Mouse (Mus musculus): ENCODE results near the gene Esr1.
"Not testable (repeated sequence)": the region's sequence is repeated elsewhere in the genome, so short reads cannot be mapped to it uniquely, and the experiment has no call there.

Esr1 gene

DNA sequence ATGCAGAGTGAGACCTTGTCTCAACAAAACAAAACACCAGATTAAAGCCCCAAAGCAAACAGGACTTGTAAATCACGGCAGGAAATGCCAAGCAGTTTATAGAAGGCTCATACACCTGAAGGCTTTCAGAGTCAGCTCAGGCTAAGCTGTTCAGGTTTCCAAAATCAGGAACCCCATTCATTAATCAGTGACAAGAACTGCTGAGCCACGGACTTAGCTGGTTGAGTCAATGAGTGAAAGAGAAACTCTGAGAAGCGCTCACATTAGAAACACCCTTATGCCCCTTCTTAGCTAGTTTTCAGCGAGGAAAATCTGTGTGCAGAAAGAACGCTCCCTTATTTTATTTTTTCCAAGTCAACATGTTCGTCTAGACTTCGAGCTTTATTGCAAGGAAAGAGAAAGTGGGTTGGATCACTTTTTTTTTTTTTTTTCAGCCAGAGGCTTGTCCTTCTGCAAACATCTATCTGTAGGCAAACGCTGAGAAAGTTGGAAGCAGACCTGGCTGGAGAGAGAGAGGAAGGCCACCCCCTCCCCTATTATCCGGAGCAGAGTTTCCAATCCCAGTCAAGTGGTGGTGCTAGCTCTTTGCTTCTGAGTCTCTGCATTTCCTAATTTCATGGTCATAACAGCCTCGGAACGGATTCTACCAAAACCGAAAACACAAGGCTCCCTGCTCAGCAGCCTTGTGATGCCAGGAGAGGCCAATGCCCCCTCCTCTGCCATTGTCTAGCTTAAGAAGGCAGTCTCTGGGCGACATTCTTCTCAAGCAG lies at the start of gene Esr1:
Esr1 (plus strand) TSS at position 208 of the 770 bp plus-strand sequence.
- in situ Hi-C loops (cut with MboI; ENCODE audit: low sequenced_read_pairs): no loop called here

DNA sequence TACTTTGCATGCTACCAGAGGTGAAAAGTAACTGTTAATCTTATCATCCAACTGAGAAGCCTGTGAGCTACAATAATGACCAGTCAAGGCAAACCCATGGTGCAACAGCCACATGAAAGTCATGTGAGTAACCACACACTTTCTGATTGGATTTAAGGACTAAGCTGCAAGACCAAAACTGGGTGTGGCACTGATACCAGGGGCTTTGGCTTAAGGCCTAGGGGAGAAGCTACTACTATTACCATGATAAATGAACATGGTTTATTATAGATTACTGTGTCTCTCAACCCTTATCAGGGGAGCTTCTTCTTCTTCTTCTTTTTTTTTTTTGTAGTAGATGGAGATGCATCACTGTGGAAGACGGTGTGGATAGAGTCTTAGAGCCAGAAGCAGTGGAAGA lies 46.2 kb upstream of the Esr1 start:
- in situ Hi-C loops (cut with MboI; ENCODE audit: low sequenced_read_pairs): no loop called here

DNA sequence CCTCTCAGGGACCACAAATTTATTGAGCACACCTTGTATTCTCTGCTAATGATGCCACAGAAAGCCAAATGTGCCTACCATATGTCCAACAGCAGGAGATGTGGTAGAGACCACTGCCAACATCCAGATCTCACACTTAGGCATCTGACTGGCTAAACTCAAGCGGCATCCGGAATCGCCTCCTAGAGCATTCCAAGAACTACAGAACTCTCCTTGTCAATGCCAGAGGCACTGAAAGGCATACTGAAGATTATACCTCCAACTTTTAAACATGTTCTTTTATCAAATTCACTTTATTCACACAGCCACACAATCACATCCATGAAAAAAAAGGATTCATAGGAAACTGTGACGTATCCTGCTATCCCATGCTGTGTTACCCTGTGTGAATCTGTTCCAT lies 40.6 kb upstream of the Esr1 start:
- in situ Hi-C loops (cut with MboI; ENCODE audit: low sequenced_read_pairs): no loop called here

DNA sequence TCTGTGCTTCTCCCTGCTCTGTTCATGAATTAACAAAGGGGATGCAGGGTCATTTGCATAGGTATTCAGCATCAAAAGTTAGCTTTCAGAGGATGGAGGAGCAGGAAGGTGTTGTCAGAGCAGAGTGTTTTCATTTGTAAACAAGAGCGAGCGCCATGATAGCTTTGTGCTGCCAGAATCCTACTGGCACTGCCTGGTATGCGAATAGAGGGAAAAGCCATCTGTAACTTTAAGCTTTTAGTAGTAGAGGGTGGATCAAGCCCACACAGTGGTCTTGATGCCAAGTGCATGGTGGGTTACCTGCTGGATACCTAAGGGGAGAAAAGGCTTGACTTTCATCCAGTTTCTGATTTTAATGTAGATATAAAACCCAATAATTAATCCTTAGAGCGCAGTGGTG lies 40.1 kb upstream of the Esr1 start:
- in situ Hi-C loops (cut with MboI; ENCODE audit: low sequenced_read_pairs): no loop called here

DNA sequence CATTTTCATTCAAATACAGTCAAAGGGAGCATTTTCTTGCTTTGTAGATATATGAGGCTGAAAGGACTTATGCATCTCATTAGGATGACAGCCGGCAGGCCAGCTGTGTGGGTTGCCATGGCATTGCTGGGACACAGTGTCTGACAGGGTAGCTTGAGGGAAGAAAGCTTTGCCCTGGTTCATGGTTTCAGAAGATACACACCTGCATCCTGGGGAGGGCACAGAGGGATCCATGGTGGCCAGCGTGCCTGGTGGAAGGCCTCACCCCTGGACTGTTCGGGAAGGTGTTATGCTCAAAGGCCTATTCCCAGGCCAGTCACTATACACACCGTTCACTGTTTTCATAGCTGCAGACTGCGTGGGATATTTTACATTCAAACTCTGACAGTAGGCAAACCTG lies 29.5 kb upstream of the Esr1 start:
- in situ Hi-C loops (cut with MboI; ENCODE audit: low sequenced_read_pairs): no loop called here

DNA sequence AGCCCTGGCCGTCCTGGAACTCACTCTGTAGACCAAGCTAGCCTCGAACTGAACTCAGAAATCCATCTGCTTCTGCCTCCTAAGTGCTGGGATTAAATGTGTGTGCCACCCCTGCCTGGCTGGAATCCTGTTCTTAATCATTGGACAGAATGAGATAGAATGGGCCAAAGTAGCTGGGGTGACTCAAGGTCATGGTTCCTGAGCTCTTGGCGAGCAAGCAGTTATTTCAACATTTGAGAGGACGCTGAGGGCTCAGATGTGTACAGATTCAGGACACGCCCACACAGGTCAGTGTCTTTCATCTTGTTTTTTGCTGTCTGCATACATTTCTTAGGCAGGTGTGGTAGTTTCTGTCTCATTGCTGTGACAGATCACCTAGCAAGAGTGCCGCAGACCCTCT lies 24.7 kb upstream of the Esr1 start:
- in situ Hi-C loops (cut with MboI; ENCODE audit: low sequenced_read_pairs): no loop called here

DNA sequence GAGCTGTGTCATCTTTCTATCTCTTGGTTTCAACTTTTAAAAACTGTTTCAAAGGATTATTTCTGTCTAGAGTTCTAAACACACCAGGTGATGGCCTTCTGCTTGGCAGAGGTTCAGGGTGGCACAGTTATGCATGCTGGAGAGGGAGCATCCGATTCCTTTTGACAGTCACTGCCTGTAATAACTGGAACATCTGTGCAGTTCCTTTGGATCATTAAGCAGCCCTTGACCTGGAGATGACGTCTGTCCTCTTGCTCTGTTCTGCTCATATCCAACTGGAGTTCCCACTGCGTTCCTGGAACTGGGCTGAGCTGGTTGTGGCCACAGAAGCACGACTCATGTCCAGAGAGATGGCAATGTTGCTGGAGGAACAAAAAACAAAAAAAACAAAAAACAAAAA lies 21.8 kb upstream of the Esr1 start:
- in situ Hi-C loops (cut with MboI; ENCODE audit: low sequenced_read_pairs): no loop called here

DNA sequence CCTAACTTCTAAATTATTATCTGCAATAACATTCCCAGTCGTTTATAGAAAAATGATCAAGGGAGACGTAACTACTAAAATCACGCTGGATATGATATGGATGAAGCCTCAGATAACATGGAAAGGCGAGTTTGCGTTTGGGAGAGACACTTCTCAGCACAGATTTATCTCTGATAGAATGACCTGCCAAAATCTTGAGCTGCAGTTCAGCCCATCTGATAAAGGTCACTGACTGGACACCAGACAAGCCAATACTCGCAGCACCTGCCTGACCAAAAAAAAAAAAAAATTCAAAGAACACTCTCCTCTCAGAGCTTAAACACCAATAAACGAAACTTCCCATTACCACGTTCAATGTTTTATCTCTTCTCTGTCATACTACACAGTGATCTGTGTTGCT lies 20.4 kb upstream of the Esr1 start:
- in situ Hi-C loops (cut with MboI; ENCODE audit: low sequenced_read_pairs): no loop called here

DNA sequence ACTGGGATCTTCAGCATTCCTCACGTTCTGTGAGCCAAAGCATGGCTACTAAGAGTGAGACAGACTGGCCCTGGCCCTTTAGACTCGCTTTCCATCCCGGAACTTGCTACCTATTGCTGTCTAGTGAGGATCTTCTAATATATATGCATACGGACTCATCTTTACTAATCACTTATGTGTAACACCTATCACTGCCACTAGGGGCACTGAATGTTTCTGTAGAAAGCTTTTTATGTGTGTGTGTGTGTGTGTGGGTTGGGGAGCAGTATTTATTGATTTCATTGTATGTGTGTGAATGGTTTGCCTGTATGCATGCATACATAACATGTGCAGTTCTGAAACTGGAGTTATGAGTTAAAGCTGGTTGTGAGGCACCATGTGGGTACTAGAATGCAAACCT lies 17.6 kb upstream of the Esr1 start:
- in situ Hi-C loops (cut with MboI; ENCODE audit: low sequenced_read_pairs): no loop called here

DNA sequence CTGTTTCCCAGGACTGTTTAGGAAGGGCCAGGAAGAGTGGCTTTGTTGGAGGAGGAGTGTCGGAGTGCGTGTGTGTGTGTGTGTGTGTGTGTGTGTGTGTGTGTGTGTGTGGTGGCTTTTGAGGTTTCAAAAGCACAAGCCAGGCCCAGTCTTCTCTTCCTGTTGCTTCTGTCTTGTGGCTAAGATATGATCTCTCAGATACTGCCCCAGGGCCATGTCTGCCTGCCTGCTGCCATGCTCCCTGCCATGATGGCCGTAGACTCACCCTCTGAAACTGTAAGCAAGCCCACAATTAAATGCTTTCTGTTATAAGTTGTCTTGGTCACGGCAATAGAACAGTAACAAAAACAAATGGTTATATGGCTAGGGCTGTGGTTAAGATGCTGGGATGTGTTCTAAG lies 14.2 kb upstream of the Esr1 start:
- in situ Hi-C loops (cut with MboI; ENCODE audit: low sequenced_read_pairs): no loop called here

DNA sequence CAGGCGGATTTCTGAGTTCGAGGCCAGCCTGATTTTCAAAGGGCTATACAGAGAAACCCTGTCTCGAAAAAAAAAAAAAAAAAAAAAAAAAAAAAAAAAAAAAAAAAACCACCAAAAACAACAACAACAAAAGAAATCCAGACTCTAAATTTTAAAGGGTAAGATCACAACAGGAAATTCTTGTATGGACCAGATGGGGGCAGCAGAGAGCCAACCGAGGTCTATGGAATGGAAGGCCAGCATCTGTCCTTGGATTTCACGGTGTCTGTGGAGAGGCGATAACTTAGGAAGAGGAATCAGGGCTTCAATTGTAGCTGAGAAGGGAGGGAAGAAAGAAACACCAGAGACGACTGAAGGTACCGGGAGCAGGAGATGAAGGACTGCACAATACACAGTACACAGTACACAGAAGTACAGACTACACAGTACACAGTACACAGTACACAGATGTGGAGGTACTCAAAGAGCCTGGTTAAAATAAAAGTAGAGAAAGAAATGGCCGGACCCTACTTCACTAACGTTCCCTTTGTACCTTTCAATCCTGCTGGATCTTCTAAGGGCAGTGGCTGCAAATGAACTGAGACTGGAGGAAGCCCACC lies 13.1 kb upstream of the Esr1 start:
- in situ Hi-C loops (cut with MboI; ENCODE audit: low sequenced_read_pairs): no loop called here

DNA sequence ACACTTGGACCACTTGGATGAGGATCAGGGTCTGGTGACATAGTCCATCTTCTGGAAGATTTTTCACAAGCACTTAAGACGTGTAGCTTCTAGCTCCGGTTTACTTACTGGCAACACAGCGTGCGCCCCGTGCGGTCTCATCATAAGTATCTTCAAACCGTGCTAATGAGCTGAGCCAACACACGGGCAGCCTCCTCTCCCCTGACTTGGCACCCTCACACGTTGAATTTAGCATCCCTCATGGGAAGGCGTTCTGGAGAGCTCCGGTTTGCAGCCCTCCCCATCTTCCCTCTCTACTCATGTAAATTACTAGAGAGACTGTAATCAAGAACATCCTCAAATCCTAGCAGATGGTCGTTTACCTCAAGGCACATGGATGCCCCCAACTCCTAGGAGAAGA lies 12.5 kb upstream of the Esr1 start:
- in situ Hi-C loops (cut with MboI; ENCODE audit: low sequenced_read_pairs): no loop called here

DNA sequence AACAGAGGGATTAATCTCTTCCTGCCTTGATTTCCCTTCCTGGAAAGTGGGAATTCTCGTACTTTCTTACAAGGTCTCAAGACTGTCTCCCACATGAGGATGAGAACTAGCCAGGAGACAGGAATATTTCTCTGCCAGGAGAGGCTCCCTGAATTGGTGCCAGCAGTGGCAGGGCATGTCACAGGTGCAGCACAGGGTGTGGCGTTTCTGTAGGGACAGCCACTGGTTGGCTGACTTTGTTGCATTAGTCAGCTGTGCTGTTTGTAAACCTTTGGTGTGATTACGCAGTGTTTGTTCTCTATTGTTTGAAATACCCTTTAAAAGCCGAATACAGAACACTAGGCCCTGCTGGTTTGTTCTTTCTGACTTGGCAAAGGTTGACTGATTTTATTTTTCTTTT lies 11.8 kb upstream of the Esr1 start:
- in situ Hi-C loops (cut with MboI; ENCODE audit: low sequenced_read_pairs): no loop called here

DNA sequence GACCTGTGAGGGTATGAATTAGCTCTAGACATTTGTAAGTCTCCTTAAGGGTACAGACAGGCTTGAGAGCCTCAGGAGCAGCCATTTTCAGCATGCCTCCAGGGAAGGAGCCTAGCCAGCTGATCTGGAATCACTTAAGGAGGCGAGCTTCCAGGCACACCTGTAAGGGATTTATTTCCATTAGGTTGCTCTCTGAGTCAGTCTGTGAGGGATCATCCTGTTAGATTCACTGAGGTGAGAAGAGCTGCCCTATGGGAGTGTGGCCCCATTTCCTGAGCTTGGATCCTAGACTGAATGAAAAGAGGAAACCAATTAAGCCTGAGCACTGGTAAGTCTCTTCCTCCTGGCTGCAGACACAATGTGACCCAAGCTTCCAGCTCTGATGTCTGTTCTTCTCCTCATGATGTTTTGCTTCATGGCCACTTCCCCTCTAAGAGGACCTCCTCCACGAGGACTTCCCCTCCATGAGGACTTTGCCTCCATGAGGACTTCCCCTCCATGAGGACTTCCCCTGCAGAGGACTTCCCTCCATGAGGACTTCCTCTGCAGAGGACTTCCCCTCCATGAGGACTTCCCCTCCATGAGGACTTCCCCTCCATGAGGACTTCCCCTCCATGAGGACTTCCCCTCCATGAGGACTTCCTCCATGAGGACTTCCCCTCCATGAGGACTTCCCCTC lies 10.5 kb upstream of the Esr1 start:
- in situ Hi-C loops (cut with MboI; ENCODE audit: low sequenced_read_pairs): no loop called here

DNA sequence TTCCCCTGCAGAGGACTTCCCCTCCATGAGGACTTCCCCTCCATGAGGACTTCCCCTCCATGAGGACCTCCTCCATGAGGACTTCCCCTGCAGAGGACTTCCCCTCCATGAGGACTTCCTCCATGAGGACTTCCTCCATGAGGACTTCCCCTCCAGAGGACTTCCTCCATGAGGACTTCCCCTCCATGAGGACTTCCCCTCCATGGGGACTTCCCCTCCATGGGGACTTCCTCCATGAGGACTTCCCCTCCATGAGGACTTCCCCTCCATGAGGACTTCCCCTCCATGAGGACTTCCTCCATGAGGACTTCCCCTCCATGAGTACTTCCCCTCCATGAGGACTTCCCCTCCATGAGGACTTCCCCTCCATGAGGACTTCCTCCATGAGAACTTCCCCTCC lies 9.8 kb upstream of the Esr1 start:
- in situ Hi-C loops (cut with MboI; ENCODE audit: low sequenced_read_pairs): not testable (repeated sequence)

DNA sequence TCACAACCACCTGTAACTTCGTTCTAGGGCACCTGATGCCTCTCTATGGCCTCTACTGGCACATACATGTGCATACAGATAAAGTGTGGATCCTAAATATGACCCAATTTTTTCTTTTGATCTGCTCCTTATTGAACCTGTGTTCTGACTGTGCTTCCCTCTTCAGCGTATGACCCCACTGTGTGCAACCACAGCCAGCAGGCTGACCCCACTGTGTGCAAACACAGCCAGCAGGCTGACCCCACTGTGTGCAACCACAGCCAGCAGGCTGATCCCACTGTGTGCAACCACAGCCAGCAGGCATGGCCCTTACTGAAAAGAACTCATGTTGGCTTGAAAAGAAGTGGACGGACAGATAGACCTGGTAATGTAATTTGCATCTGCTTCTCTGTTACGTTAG lies 8.9 kb upstream of the Esr1 start:
- in situ Hi-C loops (cut with MboI; ENCODE audit: low sequenced_read_pairs): no loop called here

DNA sequence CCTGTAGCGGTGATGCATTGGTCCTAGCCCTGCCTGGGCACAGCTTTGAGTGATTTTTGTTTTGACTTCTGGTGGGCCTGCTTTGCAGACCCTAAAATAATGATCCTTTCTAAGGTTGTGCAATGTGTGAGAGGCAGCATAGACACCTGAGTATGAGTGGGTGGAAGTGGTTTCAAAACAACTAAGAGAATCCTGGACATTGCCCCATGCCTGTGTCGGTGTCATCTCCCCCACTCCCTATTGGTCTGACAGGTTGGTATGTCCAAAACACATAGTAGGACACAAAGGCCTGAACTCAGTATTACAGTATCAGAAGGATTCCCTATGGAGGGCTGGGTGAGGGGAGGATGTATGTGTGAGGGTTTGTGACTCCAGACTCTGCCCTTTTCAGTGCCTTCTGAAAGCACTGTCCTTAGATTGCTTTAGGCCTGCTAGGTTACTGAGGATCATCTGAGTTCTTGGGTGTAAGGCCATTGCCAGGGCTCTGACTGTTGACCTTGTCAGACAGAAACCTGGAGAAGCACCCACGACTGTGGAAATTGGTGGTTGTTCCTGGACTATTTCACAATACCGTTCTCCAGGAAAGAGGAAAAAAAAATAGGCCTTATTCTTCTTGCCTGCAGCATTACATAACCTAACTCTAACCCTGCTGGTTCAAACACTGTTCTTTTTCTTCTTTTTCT lies 6.7 kb upstream of the Esr1 start:
- in situ Hi-C loops (cut with MboI; ENCODE audit: low sequenced_read_pairs): no loop called here

DNA sequence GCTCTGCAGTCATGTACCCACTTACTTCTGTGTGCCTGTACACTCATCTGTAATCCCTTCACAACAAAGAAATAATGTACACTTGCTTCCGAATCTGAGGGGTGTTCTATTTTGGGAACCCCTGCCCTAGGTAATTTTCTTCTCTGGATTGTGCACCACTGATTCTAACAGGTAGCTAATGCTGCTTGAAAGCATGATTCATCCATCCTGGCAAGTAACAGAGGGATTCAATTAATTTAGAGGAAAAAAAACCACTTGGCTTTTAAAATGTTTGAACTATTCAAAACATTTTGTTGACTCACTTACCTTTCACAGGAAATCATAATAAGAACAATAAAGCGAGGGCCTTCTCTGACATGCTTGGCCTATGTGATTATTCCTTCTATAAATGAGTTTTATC lies 1.2 kb upstream of the Esr1 start:
- in situ Hi-C loops (cut with MboI; ENCODE audit: low sequenced_read_pairs): no loop called here

DNA sequence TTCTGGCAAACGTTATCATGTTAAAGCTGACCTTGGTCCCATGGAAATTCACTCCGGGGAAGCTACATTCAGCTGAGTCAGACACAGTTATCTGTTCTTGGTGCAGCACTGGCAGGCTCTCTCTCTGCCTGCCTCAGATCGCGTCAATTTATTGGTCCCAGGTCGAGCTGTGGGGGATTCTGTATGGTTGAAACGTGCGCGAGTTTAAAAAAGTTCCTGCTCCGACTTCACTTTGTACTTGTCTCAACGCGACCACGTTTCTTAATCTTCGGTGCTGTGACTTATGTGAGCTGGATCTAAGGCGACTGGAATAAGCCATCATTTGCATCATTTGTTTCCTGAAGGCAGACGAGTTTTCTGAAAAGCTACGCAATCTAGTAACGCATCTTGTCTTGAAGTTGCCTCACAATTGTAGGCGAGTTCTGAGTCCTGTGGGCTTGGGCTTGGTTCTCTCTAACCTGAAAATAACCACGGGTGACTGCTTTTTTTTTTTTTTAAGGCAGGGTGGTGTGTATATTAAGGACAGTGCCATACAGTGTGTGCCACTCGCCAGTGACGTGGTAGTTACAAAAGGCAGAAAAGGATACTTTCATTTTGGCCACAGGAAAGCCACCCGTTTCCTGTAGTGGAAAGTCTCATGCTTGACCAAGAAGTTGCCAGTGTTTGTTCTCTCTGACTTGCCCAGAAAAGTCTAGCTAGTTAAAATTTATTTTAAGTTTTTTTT lies 1.1 kb downstream of the Esr1 start:
- in situ Hi-C loops (cut with MboI; ENCODE audit: low sequenced_read_pairs): no loop called here

DNA sequence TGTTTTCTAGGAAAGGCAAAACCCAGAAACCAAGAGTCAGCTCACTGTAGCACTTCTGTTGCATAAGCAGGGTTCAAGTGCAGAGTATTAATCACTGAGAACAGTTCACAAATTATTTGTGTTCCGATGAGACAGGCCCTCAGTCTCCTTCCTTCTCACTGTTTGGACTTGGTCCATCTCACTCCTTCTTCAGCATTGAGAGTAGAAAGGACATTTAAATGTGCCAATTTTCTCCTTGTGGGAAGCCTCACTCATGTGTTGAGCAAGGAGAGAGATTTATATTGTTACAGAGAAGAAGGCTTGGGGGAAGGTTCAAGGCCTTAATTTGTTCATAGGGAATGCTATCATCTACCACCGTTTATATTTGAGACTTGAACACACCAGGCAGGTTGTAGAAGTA lies 6.6 kb downstream of the Esr1 start:
- in situ Hi-C loops (cut with MboI; ENCODE audit: low sequenced_read_pairs): no loop called here

DNA sequence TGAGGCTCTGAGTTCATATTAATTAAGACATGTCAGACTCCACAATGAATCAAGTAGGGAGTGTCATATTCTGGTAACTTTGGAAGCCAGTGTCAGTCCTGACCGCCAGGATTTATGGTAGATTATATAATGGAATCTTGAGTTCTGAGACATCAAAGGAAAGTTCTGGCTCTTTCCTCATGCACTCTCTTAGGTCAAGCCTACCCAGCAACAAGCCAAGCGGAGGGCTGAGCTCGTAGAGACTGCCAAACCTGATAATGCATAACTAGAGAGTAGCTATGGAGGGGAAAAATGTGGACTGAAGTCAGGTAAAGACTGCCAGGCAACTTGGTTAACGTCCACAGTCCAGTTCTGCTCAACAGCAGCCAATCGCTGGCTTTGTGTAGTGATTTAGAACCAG lies 7.3 kb downstream of the Esr1 start:
- in situ Hi-C loops (cut with MboI; ENCODE audit: low sequenced_read_pairs): no loop called here

Data from CH12F3 (cell line).